Mouse (Mus musculus): ENCODE results near the gene Cd151. TPM values are rescaled to one million over a fixed set of nuclear protein-coding genes. Genes with fewer than 3 reads are reported as not detected.
A peak's percentile ranks its signal among the peaks of the same experiment; 100 is the strongest.

Cd151 gene
- polyA plus RNA-seq, 1 experiment from 2014 or later = 19.3 TPM

- Histone ChIP-seq H3K36me3 (peaks cover 23% of the 10 kb centered on the region), H3K4me3 (peak overlapping the region; percentile 40; the same call in 1 of the 2 replicates), H3K9ac (no peak overlapping the region), H3K4me1 (replicated peaks) (peaks cover 30% of the 10 kb centered on the region), H3K9me3 (no peaks in the 10 kb centered on the region), H3K27ac (no peak overlapping the region), H3K27me3 (peaks cover 90% of the 10 kb centered on the region), H3K4me2 (peak overlapping the region; percentile 60)
- WGBS = 22% methylated on average over 5 of the region's 5 CpGs
- ATAC-seq (ENCODE audit: low FRiP score) = no peak
These were observed 4.8 kb upstream of the Cd151 start for GRCm38 (mm10) chr7:141462333-141462821.

GRCm38 (mm10) chr7:141463824-141464602 lies 3.2 kb upstream of the Cd151 start:
- H3K9me3 ChIP-seq = no peaks in the 10 kb centered on the region
- peak overlapping the region; percentile 39 for H3K4me2 ChIP-seq
- no peak for ATAC-seq (ENCODE audit: low FRiP score)
- 16% methylated on average over 12 of the region's 12 CpGs for WGBS
- peaks cover 8% of the 10 kb centered on the region for H3K36me3 ChIP-seq
- peak overlapping the region; percentile 24 for H3K4me3 ChIP-seq
- peaks cover 47% of the 10 kb centered on the region for H3K4me1 ChIP-seq (replicated peaks)
- H3K27ac ChIP-seq = peak overlapping the region; percentile 12; the same call in 1 of the 2 replicates
- peaks cover 82% of the 10 kb centered on the region for H3K27me3 ChIP-seq
- H3K9ac ChIP-seq = peak overlapping the region; percentile 56; the same call in 1 of the 2 replicates

GRCm38 (mm10) chr7:141464603-141465201 lies 2.5 kb upstream of the Cd151 start:
- Histone ChIP-seq H3K4me1 (replicated peaks) (peaks cover 54% of the 10 kb centered on the region), H3K27ac (no peak overlapping the region), H3K9me3 (no peaks in the 10 kb centered on the region), H3K27me3 (peaks cover 76% of the 10 kb centered on the region), H3K36me3 (peaks cover 6% of the 10 kb centered on the region), H3K4me2 (peak overlapping the region; percentile 39), H3K9ac (peak overlapping the region; percentile 56), H3K4me3 (peak overlapping the region; percentile 24)
- 3% methylated on average over 37 of the region's 38 CpGs for WGBS
- ATAC-seq (ENCODE audit: low FRiP score) = no peak

- peak overlapping the region; percentile 5; the same call in 1 of the 2 replicates for H3K4me3 ChIP-seq
- peaks cover 62% of the 10 kb centered on the region for H3K4me1 ChIP-seq (replicated peaks)
- H3K4me2 ChIP-seq = peak overlapping the region; percentile 39
- no peak overlapping the region; the same call in 1 of the 2 replicates for H3K9ac ChIP-seq
- H3K27me3 ChIP-seq = peaks cover 67% of the 10 kb centered on the region
- ATAC-seq (ENCODE audit: low FRiP score) = no peak
- H3K27ac ChIP-seq = no peak overlapping the region; the same call in 1 of the 2 replicates
- WGBS = 40% methylated on average over 9 of the region's 10 CpGs
- peaks cover 13% of the 10 kb centered on the region for H3K36me3 ChIP-seq
- H3K9me3 ChIP-seq = no peaks in the 10 kb centered on the region
These were observed 1.7 kb upstream of the Cd151 start for GRCm38 (mm10) chr7:141465388-141466044.

- ATAC-seq (ENCODE audit: low FRiP score) = no peak
- peaks cover 65% of the 10 kb centered on the region for H3K4me1 ChIP-seq (replicated peaks)
These were observed 1.2 kb upstream of the Cd151 start for GRCm38 (mm10) chr7:141466045-141466394.

GRCm38 (mm10) chr7:141466607-141467148 lies 514 bp upstream of the Cd151 start:
- H3K27ac ChIP-seq = peak overlapping the region; percentile 95; the same call in 1 of the 2 replicates
- no peaks in the 10 kb centered on the region for H3K9me3 ChIP-seq
- peaks cover 24% of the 10 kb centered on the region for H3K36me3 ChIP-seq
- peak overlapping the region; percentile 63 for H3K4me3 ChIP-seq
- H3K9ac ChIP-seq = peak overlapping the region; percentile 85
- ATAC-seq (ENCODE audit: low FRiP score) = no peak
- peak overlapping the region; percentile 72 for H3K4me2 ChIP-seq
- peaks cover 56% of the 10 kb centered on the region for H3K27me3 ChIP-seq
- WGBS = 60% methylated on average over 10 of the region's 10 CpGs
- H3K4me1 ChIP-seq (replicated peaks) = peaks cover 63% of the 10 kb centered on the region

More at GRCm38 (mm10) chr7:141466045-141466394, 1.2 kb upstream of the Cd151 start:
- Histone ChIP-seq H3K4me2 (no peak overlapping the region), H3K9me3 (no peaks in the 10 kb centered on the region), H3K9ac (no peak overlapping the region), H3K4me3 (peak overlapping the region; percentile 5; the same call in 1 of the 2 replicates), H3K27me3 (peaks cover 62% of the 10 kb centered on the region), H3K27ac (no peak overlapping the region), H3K36me3 (peaks cover 18% of the 10 kb centered on the region)
- 66% methylated on average over 7 of the region's 7 CpGs for WGBS

- H3K36me3 ChIP-seq = peaks cover 35% of the 10 kb centered on the region
- WGBS = 18% methylated on average over 5 of the region's 5 CpGs
- H3K9me3 ChIP-seq = no peaks in the 10 kb centered on the region
- peak overlapping the region; percentile 95 for H3K27ac ChIP-seq
- peak overlapping the region; percentile 63 for H3K4me3 ChIP-seq
- peaks cover 41% of the 10 kb centered on the region for H3K27me3 ChIP-seq
- H3K9ac ChIP-seq = peak overlapping the region; percentile 85
- peaks cover 61% of the 10 kb centered on the region for H3K4me1 ChIP-seq (replicated peaks)
- peak overlapping the region; percentile 72 for H3K4me2 ChIP-seq
- 0 out of 2 replicates have a peak, but pooled peaks have one; percentile 18 for ATAC-seq (ENCODE audit: low FRiP score)
These were observed 951 bp downstream of the Cd151 start for GRCm38 (mm10) chr7:141468164-141468521.

DNA sequence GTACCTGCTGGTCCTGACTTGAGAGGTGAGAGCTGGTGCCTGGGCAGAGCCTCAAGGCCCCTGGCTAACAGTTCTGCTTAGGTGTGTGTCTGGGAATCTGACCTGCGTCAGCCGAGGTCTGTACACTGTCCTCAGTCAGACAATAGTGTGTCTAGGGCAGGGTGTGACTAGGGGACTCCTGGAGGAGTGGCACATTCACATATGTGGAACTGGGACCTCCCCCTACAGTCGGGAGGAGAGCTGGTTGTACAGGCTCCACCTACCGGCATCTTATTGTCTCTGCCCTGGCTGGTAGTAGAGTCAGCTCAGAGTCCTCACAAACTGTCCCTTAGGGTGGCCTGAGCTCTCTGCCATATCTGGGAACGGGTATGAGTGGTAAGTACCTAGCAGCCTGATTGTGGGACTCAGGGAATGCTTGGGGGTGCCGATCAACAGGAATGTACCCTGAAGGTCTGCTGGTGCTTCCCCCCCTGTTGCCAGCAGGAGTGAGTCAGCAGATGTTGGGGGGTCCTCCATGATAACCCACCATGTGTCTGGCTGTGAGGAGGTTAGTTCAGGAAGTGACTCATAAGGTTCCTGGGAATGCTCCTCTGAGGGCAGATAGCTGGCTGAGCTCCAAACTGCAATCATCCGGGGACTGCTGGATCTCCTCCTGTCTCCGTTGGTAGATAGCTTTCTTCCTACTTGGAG lies 1.5 kb downstream of the Cd151 start:
- H3K9me3 ChIP-seq = no peaks in the 10 kb centered on the region
- H3K4me1 ChIP-seq (replicated peaks) = peaks cover 66% of the 10 kb centered on the region
- H3K36me3 ChIP-seq = peaks cover 35% of the 10 kb centered on the region
- peak overlapping the region; percentile 72 for H3K4me2 ChIP-seq
- peak overlapping the region; percentile 63 for H3K4me3 ChIP-seq
- peak; percentile 76 for ATAC-seq (ENCODE audit: low FRiP score)
- peak overlapping the region; percentile 95 for H3K27ac ChIP-seq
- H3K9ac ChIP-seq = peak overlapping the region; percentile 85
- peaks cover 36% of the 10 kb centered on the region for H3K27me3 ChIP-seq
- WGBS = 16% methylated on average over 8 of the region's 8 CpGs

DNA sequence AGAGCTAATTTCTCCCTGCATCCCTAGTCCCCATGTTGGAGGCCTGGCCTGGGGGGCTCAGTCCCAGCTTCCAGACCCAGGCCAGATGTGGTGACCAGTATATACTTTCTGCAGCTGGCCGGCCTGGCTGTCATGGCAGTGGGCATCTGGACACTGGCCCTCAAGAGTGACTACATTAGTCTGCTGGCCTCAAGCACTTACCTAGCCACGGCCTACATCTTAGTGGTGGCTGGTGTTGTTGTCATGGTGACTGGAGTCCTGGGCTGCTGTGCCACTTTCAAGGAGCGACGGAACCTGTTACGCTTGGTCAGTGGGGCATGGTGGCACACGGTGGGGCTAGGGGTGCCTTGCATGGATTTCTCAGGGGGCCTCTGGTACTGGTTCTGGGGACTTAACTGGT lies 2.2 kb downstream of the Cd151 start:
- H3K4me3 ChIP-seq = peak overlapping the region; percentile 63
- peaks cover 29% of the 10 kb centered on the region for H3K27me3 ChIP-seq
- peaks cover 73% of the 10 kb centered on the region for H3K4me1 ChIP-seq (replicated peaks)
- H3K36me3 ChIP-seq = peaks cover 35% of the 10 kb centered on the region
- H3K9ac ChIP-seq = peak overlapping the region; percentile 85
- 68% methylated on average over 6 of the region's 6 CpGs for WGBS
- peak overlapping the region; percentile 72 for H3K4me2 ChIP-seq
- no peak for ATAC-seq (ENCODE audit: low FRiP score)
- H3K27ac ChIP-seq = peak overlapping the region; percentile 95
- H3K9me3 ChIP-seq = no peaks in the 10 kb centered on the region

GRCm38 (mm10) chr7:141469901-141470636 lies 2.9 kb downstream of the Cd151 start:
- peak overlapping the region; percentile 85; the same call in 1 of the 2 replicates for H3K9ac ChIP-seq
- H3K9me3 ChIP-seq = no peaks in the 10 kb centered on the region
- H3K4me3 ChIP-seq = peak overlapping the region; percentile 63
- H3K27me3 ChIP-seq = peaks cover 22% of the 10 kb centered on the region
- WGBS = 91% methylated on average over 18 of the region's 18 CpGs
- H3K27ac ChIP-seq = peak overlapping the region; percentile 95; the same call in 1 of the 2 replicates
- peaks cover 69% of the 10 kb centered on the region for H3K4me1 ChIP-seq (replicated peaks)
- peaks cover 35% of the 10 kb centered on the region for H3K36me3 ChIP-seq
- no peak for ATAC-seq (ENCODE audit: low FRiP score)
- peak overlapping the region; percentile 72 for H3K4me2 ChIP-seq

DNA sequence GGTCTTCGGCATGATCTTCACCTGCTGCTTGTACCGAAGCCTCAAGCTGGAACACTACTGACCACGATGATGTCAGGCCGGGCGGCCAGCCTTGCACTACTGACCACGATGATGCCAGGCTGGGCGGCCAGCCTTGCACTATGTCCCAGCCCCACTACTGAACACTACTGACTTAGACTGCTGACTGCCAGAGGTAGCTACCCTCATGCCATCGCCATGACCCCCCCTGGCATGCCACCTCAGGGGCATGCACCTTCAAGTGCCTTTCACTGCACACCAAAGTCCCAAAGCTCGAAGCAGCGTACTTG lies 3.4 kb downstream of the Cd151 start:
- no peak for ATAC-seq (ENCODE audit: low FRiP score)
- 92% methylated on average over 10 of the region's 10 CpGs for WGBS
- Histone ChIP-seq H3K4me1 (replicated peaks) (peaks cover 69% of the 10 kb centered on the region), H3K4me2 (no peak overlapping the region), H3K36me3 (peaks cover 35% of the 10 kb centered on the region), H3K27ac (no peak overlapping the region), H3K9me3 (no peaks in the 10 kb centered on the region), H3K27me3 (peaks cover 18% of the 10 kb centered on the region), H3K4me3 (no peak overlapping the region), H3K9ac (peak overlapping the region; percentile 85; the same call in 1 of the 2 replicates)
